Mouse (Mus musculus) stomach, postnatal 0 days (tissue): Measurements from ENCODE around the gene Pik3c2g. TPM values are rescaled to one million over a fixed set of nuclear protein-coding genes. Genes with fewer than 3 reads are reported as not detected.

Source experiments
- ATAC-seq: fragments of 200-750 bp; cut with Nextera tagmentation; 2 replicates; pipeline ENCODE4 v1.8.0; 2017; ENCODE audit not compliant: low FRiP score, low TSS enrichment
- DNase-seq: peaks from one replicate; pipeline ENCODE4 v3.0.0-alpha.2; 2016; ENCODE audit warnings: low spot score
- H3K27ac ChIP-seq: fragments of 300-500 bp; sonication (generic); replicated peaks from 2 replicates; pipeline ENCODE4 v1.5.1; 2014; ENCODE audit warnings: mild to moderate bottlenecking, control low read depth
- H3K27me3 ChIP-seq: fragments of 300-500 bp; sonication (generic); 2 replicates; pipeline ENCODE4 v1.6.1; 2014; ENCODE audit warnings: low read length; ENCODE audit not compliant: control insufficient read depth, insufficient read depth
- H3K36me3 ChIP-seq: fragments of 300-500 bp; sonication (generic); 2 replicates; pipeline ENCODE4 v1.6.1; 2014; ENCODE audit warnings: low read length, mixed read lengths; ENCODE audit not compliant: control insufficient read depth, insufficient read depth
- H3K4me1 ChIP-seq: fragments of 300-500 bp; sonication (generic); replicated peaks from 2 replicates; pipeline ENCODE4 v1.6.1; 2014; ENCODE audit warnings: antibody characterized with exemption; ENCODE audit not compliant: control insufficient read depth, insufficient read depth
- H3K4me2 ChIP-seq: fragments of 300-500 bp; sonication (generic); replicated peaks from 2 replicates; pipeline ENCODE4 v1.6.1; 2014; ENCODE audit warnings: low read depth, mild to moderate bottlenecking, control low read depth, moderate library complexity
- H3K4me3 ChIP-seq: fragments of 300-500 bp; sonication (generic); 2 replicates; pipeline ENCODE4 v1.5.1; 2014; ENCODE audit warnings: low read depth, low read length, control low read depth
- H3K9ac ChIP-seq: fragments of 300-500 bp; sonication (generic); 2 replicates; pipeline ENCODE4 v1.6.1; 2014; ENCODE audit warnings: mild to moderate bottlenecking, low read length, control low read depth, mixed read lengths
- H3K9me3 ChIP-seq: fragments of 300-500 bp; sonication (generic); 2 replicates; pipeline ENCODE4 v1.6.1; 2016; ENCODE audit warnings: low read length; ENCODE audit not compliant: control insufficient read depth
- CTCF ChIP-seq: IDR thresholded peaks from 2 replicates; pipeline ENCODE4 v1.5.1; 2016; ENCODE audit warnings: antibody characterized with exemption, low read depth, mild to moderate bottlenecking, moderate library complexity
- EP300 ChIP-seq: optimal IDR thresholded peaks from 2 replicates; pipeline ENCODE3; 2016; ENCODE audit warnings: antibody characterized with exemption
- WGBS: fragments of 180-500 bp; shearing (Covaris S2); extraction: QIAGEN DNeasy Blood & Tissue Kit; methylation state at CpG from one replicate; pipeline ENCODE4 v1.1.7; 2014; 5-methylcytosine and 5-hydroxymethylcytosine counted together
- polyA plus RNA-seq: library from polyadenylated mRNA; unstranded; fragments of >200 nt; fragmentation: Nextera tagmentation; extraction: Ambion mirVana; gene quantifications from 2 replicates; pipeline ENCODE4 v1.2.1, GENCODE M21; 2015

The Pik3c2g gene
- polyA plus RNA-seq, 1 experiment from 2014 or later = 5.1 TPM

GRCm38 (mm10) chr6:139947106-139947879 is 360.3 kb downstream of the Pik3c2g start:
- no peak for DNase-seq

GRCm38 (mm10) chr6:139953596-139953995 is 366.6 kb downstream of the Pik3c2g start:
- DNase-seq (no peak), ATAC-seq (no peak)
- no peaks in the 10 kb centered on the region for H3K36me3 ChIP-seq
- no peak overlapping the region for H3K27ac ChIP-seq
- H3K27me3 ChIP-seq = no peaks in the 10 kb centered on the region
- H3K4me2 ChIP-seq = no peak overlapping the region
- H3K9me3 ChIP-seq = no peaks in the 10 kb centered on the region
- no peak for TF ChIP-seq EP300
- no peak overlapping the region for H3K9ac ChIP-seq
- no peak overlapping the region for H3K4me3 ChIP-seq
- no peaks in the 10 kb centered on the region for H3K4me1 ChIP-seq
- WGBS = 79% methylated on average over 12 of the region's 12 CpGs

More at GRCm38 (mm10) chr6:139947106-139947879, 360.3 kb downstream of the Pik3c2g start:
- Histone ChIP-seq H3K4me2 (no peak overlapping the region), H3K27me3 (no peaks in the 10 kb centered on the region), H3K4me1 (no peaks in the 10 kb centered on the region), H3K4me3 (no peak overlapping the region), H3K9me3 (no peaks in the 10 kb centered on the region), H3K27ac (no peak overlapping the region), H3K36me3 (no peaks in the 10 kb centered on the region), H3K9ac (no peak overlapping the region)
- TF ChIP-seq CTCF = no peak
- no peak for TF ChIP-seq EP300
- 61% methylated on average over 8 of the region's 8 CpGs for WGBS
- no peak for ATAC-seq

GRCm38 (mm10) chr6:139957531-139958241 is 370.7 kb downstream of the Pik3c2g start:
- Histone ChIP-seq H3K27ac (no peak overlapping the region), H3K36me3 (no peaks in the 10 kb centered on the region), H3K9me3 (no peaks in the 10 kb centered on the region), H3K4me2 (no peak overlapping the region), H3K4me3 (no peak overlapping the region), H3K4me1 (no peaks in the 10 kb centered on the region), H3K27me3 (no peaks in the 10 kb centered on the region), H3K9ac (no peak overlapping the region)
- WGBS = 54% methylated on average over 7 of the region's 7 CpGs
- DNase-seq = no peak
- no peak for TF ChIP-seq CTCF
- TF ChIP-seq EP300 = no peak
- no peak for ATAC-seq

GRCm38 (mm10) chr6:139963775-139964174 is 376.8 kb downstream of the Pik3c2g start:
- WGBS = 57% methylated on average over 3 of the region's 3 CpGs
- no peak overlapping the region for H3K27ac ChIP-seq
- ATAC-seq = no peak
- TF ChIP-seq EP300 (no peak), CTCF (no peak)
- H3K9ac ChIP-seq = no peak overlapping the region
- no peaks in the 10 kb centered on the region for H3K36me3 ChIP-seq
- no peaks in the 10 kb centered on the region for H3K9me3 ChIP-seq
- no peaks in the 10 kb centered on the region for H3K4me1 ChIP-seq
- H3K4me2 ChIP-seq = no peak overlapping the region
- no peak for DNase-seq
- no peaks in the 10 kb centered on the region for H3K27me3 ChIP-seq
- H3K4me3 ChIP-seq = no peak overlapping the region

- no peaks in the 10 kb centered on the region for H3K9me3 ChIP-seq
- TF ChIP-seq EP300 (no peak), CTCF (no peak)
- no peak overlapping the region for H3K27ac ChIP-seq
- no peak overlapping the region for H3K4me2 ChIP-seq
- H3K9ac ChIP-seq = no peak overlapping the region
- H3K4me3 ChIP-seq = no peak overlapping the region
- DNase-seq (no peak), ATAC-seq (no peak)
- H3K27me3 ChIP-seq = no peaks in the 10 kb centered on the region
- no peaks in the 10 kb centered on the region for H3K36me3 ChIP-seq
- no peaks in the 10 kb centered on the region for H3K4me1 ChIP-seq
- 78% methylated on average over 3 of the region's 3 CpGs for WGBS
These were observed 377.9 kb downstream of the Pik3c2g start for GRCm38 (mm10) chr6:139964895-139965294.

- Histone ChIP-seq H3K4me1 (no peaks in the 10 kb centered on the region), H3K27ac (no peak overlapping the region), H3K4me2 (no peak overlapping the region), H3K36me3 (no peaks in the 10 kb centered on the region), H3K9me3 (no peaks in the 10 kb centered on the region), H3K4me3 (no peak overlapping the region), H3K27me3 (no peaks in the 10 kb centered on the region), H3K9ac (no peak overlapping the region)
- TF ChIP-seq CTCF = no peak
- no peak for TF ChIP-seq EP300
- no peak for ATAC-seq
- no peak for DNase-seq
- WGBS = 62% methylated on average over 6 of the region's 6 CpGs
These were observed 379.7 kb downstream of the Pik3c2g start for GRCm38 (mm10) chr6:139966684-139967083.
